Mouse (Mus musculus): ENCODE measurements at regions not wholly inside any gene's neighbourhood (a gene's known extent, or its start where the extent isn't known, plus 50 kb on each side); places are given as distances from the start of the nearest gene placed in this dataset.

- no peaks in the 10 kb centered on the region for H3K36me3 ChIP-seq (ENCODE audit: control insufficient read depth, insufficient read depth, low read length)
- H3K4me3 ChIP-seq (ENCODE audit: low read length), result no peak overlapping the region
- H3K9me3 ChIP-seq (ENCODE audit: control insufficient read depth, low read length), result no peaks in the 10 kb centered on the region
- H3K27me3 ChIP-seq (ENCODE audit: control insufficient read depth, insufficient read depth, low read depth, low read length), result no peaks in the 10 kb centered on the region
- H3K27ac ChIP-seq (ENCODE audit: low read length), result 0 out of 2 replicates have a peak overlapping the region, but pooled peaks have one; percentile 13
- H3K9ac ChIP-seq (ENCODE audit: low read length), result no peak overlapping the region
- no peak overlapping the region for H3K4me2 ChIP-seq (ENCODE audit: low read depth, low read length)
- WGBS, result 23% methylated on average over 4 of the region's 4 CpGs
- H3K4me1 ChIP-seq (replicated peaks; ENCODE audit: control insufficient read depth, insufficient read depth, low read length), result no peaks in the 10 kb centered on the region; the same call in 1 of the 2 replicates
- peak; percentile 49; the same call in 1 of the 2 replicates for ATAC-seq (ENCODE audit: low read depth)
Measured at GRCm38 (mm10) chr15:90333275-90333674, 109.2 kb downstream of the Alg10b start.

- Histone ChIP-seq H3K9me3 (ENCODE audit: control insufficient read depth, low read length) (no peaks in the 10 kb centered on the region), H3K36me3 (ENCODE audit: control insufficient read depth, insufficient read depth, low read length) (no peaks in the 10 kb centered on the region), H3K4me1 (replicated peaks; ENCODE audit: control insufficient read depth, insufficient read depth, low read length) (no peaks in the 10 kb centered on the region; the same call in 1 of the 2 replicates), H3K9ac (ENCODE audit: low read length) (no peak overlapping the region), H3K27ac (ENCODE audit: low read length) (0 out of 2 replicates have a peak overlapping the region, but pooled peaks have one; percentile 13), H3K27me3 (ENCODE audit: control insufficient read depth, insufficient read depth, low read depth, low read length) (no peaks in the 10 kb centered on the region), H3K4me3 (ENCODE audit: low read length) (no peak overlapping the region), H3K4me2 (ENCODE audit: low read depth, low read length) (no peak overlapping the region)
- WGBS, result 22% methylated on average over 1 of the region's 1 CpGs
- ATAC-seq (ENCODE audit: low read depth), result peak; percentile 73
Measured at GRCm38 (mm10) chr15:90333766-90334165, 109.7 kb downstream of the Alg10b start.

- 75% methylated on average over 4 of the region's 4 CpGs for WGBS
- Histone ChIP-seq H3K27ac (ENCODE audit: low read length) (no peak overlapping the region), H3K9ac (ENCODE audit: low read length) (no peak overlapping the region), H3K27me3 (ENCODE audit: control insufficient read depth, insufficient read depth, low read depth, low read length) (no peaks in the 10 kb centered on the region), H3K4me2 (ENCODE audit: low read depth, low read length) (no peak overlapping the region), H3K9me3 (ENCODE audit: control insufficient read depth, low read length) (no peaks in the 10 kb centered on the region), H3K4me1 (replicated peaks; ENCODE audit: control insufficient read depth, insufficient read depth, low read length) (no peaks in the 10 kb centered on the region; the same call in 1 of the 2 replicates), H3K4me3 (ENCODE audit: low read length) (no peak overlapping the region), H3K36me3 (ENCODE audit: control insufficient read depth, insufficient read depth, low read length) (no peaks in the 10 kb centered on the region)
- no peak for ATAC-seq (ENCODE audit: low read depth)
Measured at GRCm38 (mm10) chr15:90334406-90334805, 110.3 kb downstream of the Alg10b start.

GRCm38 (mm10) chr15:90335506-90335905 is 111.4 kb downstream of the Alg10b start:
- Histone ChIP-seq H3K9ac (ENCODE audit: low read length) (no peak overlapping the region), H3K9me3 (ENCODE audit: control insufficient read depth, low read length) (no peaks in the 10 kb centered on the region), H3K36me3 (ENCODE audit: control insufficient read depth, insufficient read depth, low read length) (no peaks in the 10 kb centered on the region), H3K4me1 (replicated peaks; ENCODE audit: control insufficient read depth, insufficient read depth, low read length) (no peaks in the 10 kb centered on the region; the same call in 1 of the 2 replicates), H3K4me3 (ENCODE audit: low read length) (no peak overlapping the region), H3K4me2 (ENCODE audit: low read depth, low read length) (no peak overlapping the region), H3K27ac (ENCODE audit: low read length) (no peak overlapping the region), H3K27me3 (ENCODE audit: control insufficient read depth, insufficient read depth, low read depth, low read length) (no peaks in the 10 kb centered on the region)
- ATAC-seq (ENCODE audit: low read depth), result no peak
- 53% methylated on average over 7 of the region's 7 CpGs for WGBS

GRCm38 (mm10) chr15:90340089-90340488 is 116.0 kb downstream of the Alg10b start:
- WGBS, result 84% methylated on average over 1 of the region's 1 CpGs
- Histone ChIP-seq H3K4me3 (ENCODE audit: low read length) (no peak overlapping the region), H3K36me3 (ENCODE audit: control insufficient read depth, insufficient read depth, low read length) (no peaks in the 10 kb centered on the region), H3K4me1 (replicated peaks; ENCODE audit: control insufficient read depth, insufficient read depth, low read length) (no peaks in the 10 kb centered on the region), H3K4me2 (ENCODE audit: low read depth, low read length) (no peak overlapping the region), H3K9ac (ENCODE audit: low read length) (no peak overlapping the region), H3K27me3 (ENCODE audit: control insufficient read depth, insufficient read depth, low read depth, low read length) (no peaks in the 10 kb centered on the region), H3K9me3 (ENCODE audit: control insufficient read depth, low read length) (no peaks in the 10 kb centered on the region), H3K27ac (ENCODE audit: low read length) (no peak overlapping the region)
- no peak for ATAC-seq (ENCODE audit: low read depth)

GRCm38 (mm10) chr15:90341261-90341660 is 117.2 kb downstream of the Alg10b start:
- Histone ChIP-seq H3K36me3 (ENCODE audit: control insufficient read depth, insufficient read depth, low read length) (no peaks in the 10 kb centered on the region), H3K4me2 (ENCODE audit: low read depth, low read length) (no peak overlapping the region), H3K27me3 (ENCODE audit: control insufficient read depth, insufficient read depth, low read depth, low read length) (no peaks in the 10 kb centered on the region), H3K4me1 (replicated peaks; ENCODE audit: control insufficient read depth, insufficient read depth, low read length) (no peaks in the 10 kb centered on the region), H3K9me3 (ENCODE audit: control insufficient read depth, low read length) (no peaks in the 10 kb centered on the region), H3K9ac (ENCODE audit: low read length) (no peak overlapping the region), H3K27ac (ENCODE audit: low read length) (no peak overlapping the region), H3K4me3 (ENCODE audit: low read length) (no peak overlapping the region)
- no peak for ATAC-seq (ENCODE audit: low read depth)
- 80% methylated on average over 2 of the region's 2 CpGs for WGBS

- H3K36me3 ChIP-seq (ENCODE audit: control insufficient read depth, insufficient read depth, low read length), result no peaks in the 10 kb centered on the region
- no peaks in the 10 kb centered on the region for H3K9me3 ChIP-seq (ENCODE audit: control insufficient read depth, low read length)
- WGBS, result 56% methylated on average over 1 of the region's 1 CpGs
- H3K4me3 ChIP-seq (ENCODE audit: low read length), result no peak overlapping the region
- H3K4me1 ChIP-seq (replicated peaks; ENCODE audit: control insufficient read depth, insufficient read depth, low read length), result no peaks in the 10 kb centered on the region
- H3K27me3 ChIP-seq (ENCODE audit: control insufficient read depth, insufficient read depth, low read depth, low read length), result no peaks in the 10 kb centered on the region
- no peak overlapping the region for H3K4me2 ChIP-seq (ENCODE audit: low read depth, low read length)
- H3K27ac ChIP-seq (ENCODE audit: low read length), result no peak overlapping the region
- no peak overlapping the region for H3K9ac ChIP-seq (ENCODE audit: low read length)
- no peak for ATAC-seq (ENCODE audit: low read depth)
Measured at GRCm38 (mm10) chr15:90343771-90344170, 119.7 kb downstream of the Alg10b start.

- WGBS, result 46% methylated on average over 4 of the region's 4 CpGs
- no peak overlapping the region for H3K9ac ChIP-seq (ENCODE audit: low read length)
- no peaks in the 10 kb centered on the region for H3K4me1 ChIP-seq (replicated peaks; ENCODE audit: control insufficient read depth, insufficient read depth, low read length)
- no peak for ATAC-seq (ENCODE audit: low read depth)
- no peak overlapping the region for H3K4me3 ChIP-seq (ENCODE audit: low read length)
- H3K27ac ChIP-seq (ENCODE audit: low read length), result no peak overlapping the region
- H3K4me2 ChIP-seq (ENCODE audit: low read depth, low read length), result no peak overlapping the region
- no peaks in the 10 kb centered on the region for H3K27me3 ChIP-seq (ENCODE audit: control insufficient read depth, insufficient read depth, low read depth, low read length)
- no peaks in the 10 kb centered on the region for H3K9me3 ChIP-seq (ENCODE audit: control insufficient read depth, low read length)
- no peaks in the 10 kb centered on the region for H3K36me3 ChIP-seq (ENCODE audit: control insufficient read depth, insufficient read depth, low read length)
Measured at GRCm38 (mm10) chr15:90344956-90345355, 120.8 kb downstream of the Alg10b start.

GRCm38 (mm10) chr15:90346162-90346561 is 122.1 kb downstream of the Alg10b start:
- Histone ChIP-seq H3K27ac (ENCODE audit: low read length) (no peak overlapping the region), H3K9me3 (ENCODE audit: control insufficient read depth, low read length) (no peaks in the 10 kb centered on the region), H3K9ac (ENCODE audit: low read length) (no peak overlapping the region), H3K4me2 (ENCODE audit: low read depth, low read length) (no peak overlapping the region), H3K4me1 (replicated peaks; ENCODE audit: control insufficient read depth, insufficient read depth, low read length) (no peaks in the 10 kb centered on the region), H3K4me3 (ENCODE audit: low read length) (no peak overlapping the region), H3K36me3 (ENCODE audit: control insufficient read depth, insufficient read depth, low read length) (no peaks in the 10 kb centered on the region), H3K27me3 (ENCODE audit: control insufficient read depth, insufficient read depth, low read depth, low read length) (no peaks in the 10 kb centered on the region)
- ATAC-seq (ENCODE audit: low read depth), result no peak
- WGBS, result 25% methylated on average over 9 of the region's 9 CpGs

GRCm38 (mm10) chr15:90346757-90347156 is 122.6 kb downstream of the Alg10b start:
- Histone ChIP-seq H3K4me1 (replicated peaks; ENCODE audit: control insufficient read depth, insufficient read depth, low read length) (no peaks in the 10 kb centered on the region), H3K27ac (ENCODE audit: low read length) (no peak overlapping the region), H3K36me3 (ENCODE audit: control insufficient read depth, insufficient read depth, low read length) (no peaks in the 10 kb centered on the region), H3K9ac (ENCODE audit: low read length) (no peak overlapping the region), H3K27me3 (ENCODE audit: control insufficient read depth, insufficient read depth, low read depth, low read length) (no peaks in the 10 kb centered on the region), H3K9me3 (ENCODE audit: control insufficient read depth, low read length) (no peaks in the 10 kb centered on the region), H3K4me3 (ENCODE audit: low read length) (no peak overlapping the region), H3K4me2 (ENCODE audit: low read depth, low read length) (no peak overlapping the region)
- 56% methylated on average over 9 of the region's 9 CpGs for WGBS
- no peak for ATAC-seq (ENCODE audit: low read depth)
